Mouse (Mus musculus) limb, embryonic 11.5 days (tissue): Measurements from ENCODE around the gene Mical3. TPM values are rescaled to one million over a fixed set of nuclear protein-coding genes. Genes with fewer than 3 reads are reported as not detected.

ENCODE experiments used
- ATAC-seq: fragments of 200-750 bp; cut with Nextera tagmentation; 2 replicates; pipeline ENCODE4 v1.8.0; 2017; ENCODE audit warnings: low read depth; ENCODE audit not compliant: insufficient number of reproducible peaks, low FRiP score, low TSS enrichment
- DNase-seq: peaks from one replicate; pipeline ENCODE4 v3.0.0-alpha.2; 2015; ENCODE audit warnings: low spot score
- H3K27ac ChIP-seq: fragments of 300-500 bp; sonication (generic); replicated peaks from 2 replicates; pipeline ENCODE4 v1.5.1; 2014; ENCODE audit warnings: low read depth, mild to moderate bottlenecking, low read length
- H3K27me3 ChIP-seq: fragments of 300-500 bp; sonication (generic); 2 replicates; pipeline ENCODE4 v1.6.1; 2014; ENCODE audit warnings: mild to moderate bottlenecking, low read length, mixed read lengths; ENCODE audit not compliant: control insufficient read depth, insufficient read depth
- H3K36me3 ChIP-seq: fragments of 300-500 bp; sonication (generic); 2 replicates; pipeline ENCODE4 v1.6.1; 2014; ENCODE audit warnings: mild to moderate bottlenecking, low read length, moderate library complexity, mixed read lengths; ENCODE audit not compliant: control insufficient read depth, insufficient read depth
- H3K4me1 ChIP-seq: fragments of 300-500 bp; sonication (generic); 2 replicates; pipeline ENCODE4 v1.6.1; 2014; ENCODE audit warnings: low read length, mixed read lengths; ENCODE audit not compliant: control insufficient read depth, insufficient read depth
- H3K4me2 ChIP-seq: fragments of 300-500 bp; sonication (generic); 2 replicates; pipeline ENCODE4 v1.6.1; 2014; ENCODE audit warnings: low read depth, mild to moderate bottlenecking, moderate library complexity; ENCODE audit not compliant: severe bottlenecking
- H3K4me3 ChIP-seq: fragments of 300-500 bp; sonication (generic); 2 replicates; pipeline ENCODE4 v1.5.1; 2014; ENCODE audit warnings: low read depth, low read length
- H3K9ac ChIP-seq: fragments of 300-500 bp; sonication (generic); 2 replicates; pipeline ENCODE4 v1.6.1; 2014; ENCODE audit warnings: mild to moderate bottlenecking, low read length
- H3K9me3 ChIP-seq: fragments of 300-500 bp; sonication (generic); 2 replicates; pipeline ENCODE4 v1.6.1; 2016; ENCODE audit warnings: low read length; ENCODE audit not compliant: control insufficient read depth
- WGBS: fragments of 180-500 bp; shearing (Covaris S2); extraction: QIAGEN DNeasy Blood & Tissue Kit; methylation state at CpG from one replicate; pipeline ENCODE4 v1.1.7; 2014; 5-methylcytosine and 5-hydroxymethylcytosine counted together
- polyA plus RNA-seq: library from polyadenylated mRNA; unstranded; fragments of >200 nt; fragmentation: Nextera tagmentation; extraction: Ambion mirVana; gene quantifications from 2 replicates; pipeline ENCODE4 v1.2.1, GENCODE M21; 2014

Gene Mical3
- 12.2 and 13.7 TPM in 2 replicates for polyA plus RNA-seq

- WGBS: under 1% methylated on average over 17 of the region's 17 CpGs
- no peak within 1 kb of the TSS for H3K27ac ChIP-seq
- H3K9ac ChIP-seq: peak within 1 kb of the TSS; percentile 47
- no peaks in the 10 kb centered on the region for H3K9me3 ChIP-seq
- H3K4me2 ChIP-seq: peak within 1 kb of the TSS; percentile 64
- H3K4me3 ChIP-seq: peak within 1 kb of the TSS; percentile 28
- DNase-seq (peak; percentile 73), ATAC-seq (peak; percentile 68; the same call in 1 of the 2 replicates)
- H3K27me3 ChIP-seq: peaks cover 11% of the 10 kb centered on the region; the same call in 1 of the 2 replicates
- no peaks in the 10 kb centered on the region for H3K36me3 ChIP-seq
- no peaks in the 10 kb centered on the region; the same call in 1 of the 2 replicates for H3K4me1 ChIP-seq
Observed at GRCm38 (mm10) chr6:121130773-121131172, at the start of gene Mical3. Mical3 (minus strand) TSS chr6:121130999.

- no peak overlapping the region for H3K4me2 ChIP-seq
- no peaks in the 10 kb centered on the region for H3K9me3 ChIP-seq
- 67% methylated on average over 7 of the region's 7 CpGs for WGBS
- no peaks in the 10 kb centered on the region for H3K27me3 ChIP-seq
- no peak for ATAC-seq
- DNase-seq: no peak
- H3K27ac ChIP-seq: no peak overlapping the region
- no peaks in the 10 kb centered on the region for H3K36me3 ChIP-seq
- no peak overlapping the region for H3K9ac ChIP-seq
- H3K4me3 ChIP-seq: no peak overlapping the region
- H3K4me1 ChIP-seq: peaks cover 6% of the 10 kb centered on the region; the same call in 1 of the 2 replicates
Observed at GRCm38 (mm10) chr6:121179846-121180245, 49.0 kb upstream of the Mical3 start.

- Histone ChIP-seq H3K4me2 (no peak overlapping the region), H3K4me1 (peaks cover 6% of the 10 kb centered on the region; the same call in 1 of the 2 replicates), H3K27me3 (no peaks in the 10 kb centered on the region), H3K9ac (no peak overlapping the region), H3K36me3 (no peaks in the 10 kb centered on the region), H3K4me3 (no peak overlapping the region), H3K9me3 (no peaks in the 10 kb centered on the region), H3K27ac (no peak overlapping the region)
- DNase-seq: peak; percentile 81
- WGBS: 61% methylated on average over 7 of the region's 7 CpGs
- ATAC-seq: no peak
Observed at GRCm38 (mm10) chr6:121178700-121179358, 48.0 kb upstream of the Mical3 start.

- Histone ChIP-seq H3K4me3 (no peak overlapping the region), H3K27me3 (no peaks in the 10 kb centered on the region), H3K36me3 (no peaks in the 10 kb centered on the region), H3K4me2 (no peak overlapping the region), H3K9me3 (no peaks in the 10 kb centered on the region), H3K27ac (no peak overlapping the region), H3K9ac (no peak overlapping the region), H3K4me1 (peaks cover 6% of the 10 kb centered on the region; the same call in 1 of the 2 replicates)
- ATAC-seq (0 out of 2 replicates have a peak, but pooled peaks have one; percentile 13), DNase-seq (no peak)
- 80% methylated on average over 7 of the region's 7 CpGs for WGBS
Observed at GRCm38 (mm10) chr6:121177118-121177708, 46.4 kb upstream of the Mical3 start.

- no peak overlapping the region for H3K9ac ChIP-seq
- 82% methylated on average over 4 of the region's 4 CpGs for WGBS
- ATAC-seq (no peak), DNase-seq (no peak)
- H3K9me3 ChIP-seq: no peaks in the 10 kb centered on the region
- peaks cover 6% of the 10 kb centered on the region; the same call in 1 of the 2 replicates for H3K4me1 ChIP-seq
- no peaks in the 10 kb centered on the region for H3K36me3 ChIP-seq
- H3K4me3 ChIP-seq: no peak overlapping the region
- no peak overlapping the region for H3K27ac ChIP-seq
- no peak overlapping the region for H3K4me2 ChIP-seq
- H3K27me3 ChIP-seq: no peaks in the 10 kb centered on the region
Observed at GRCm38 (mm10) chr6:121176731-121177098, 45.9 kb upstream of the Mical3 start.

GRCm38 (mm10) chr6:121176011-121176730 lies 45.4 kb upstream of the Mical3 start:
- ATAC-seq: peak; percentile 28; the same call in 1 of the 2 replicates
- H3K9me3 ChIP-seq: no peaks in the 10 kb centered on the region
- peaks cover 6% of the 10 kb centered on the region; the same call in 1 of the 2 replicates for H3K4me1 ChIP-seq
- no peak overlapping the region for H3K4me3 ChIP-seq
- H3K36me3 ChIP-seq: no peaks in the 10 kb centered on the region
- no peak overlapping the region for H3K27ac ChIP-seq
- 51% methylated on average over 14 of the region's 14 CpGs for WGBS
- H3K9ac ChIP-seq: no peak overlapping the region
- H3K4me2 ChIP-seq: no peak overlapping the region
- no peak for DNase-seq
- H3K27me3 ChIP-seq: no peaks in the 10 kb centered on the region

- no peak overlapping the region for H3K4me2 ChIP-seq
- DNase-seq (no peak), ATAC-seq (no peak)
- H3K36me3 ChIP-seq: no peaks in the 10 kb centered on the region
- peaks cover 6% of the 10 kb centered on the region; the same call in 1 of the 2 replicates for H3K4me1 ChIP-seq
- no peaks in the 10 kb centered on the region for H3K9me3 ChIP-seq
- H3K27me3 ChIP-seq: no peaks in the 10 kb centered on the region
- H3K9ac ChIP-seq: no peak overlapping the region
- no peak overlapping the region for H3K27ac ChIP-seq
- WGBS: 94% methylated on average over 6 of the region's 6 CpGs
- no peak overlapping the region for H3K4me3 ChIP-seq
Observed at GRCm38 (mm10) chr6:121174761-121175160, 44.0 kb upstream of the Mical3 start.

- H3K27me3 ChIP-seq: no peaks in the 10 kb centered on the region
- WGBS: 63% methylated on average over 5 of the region's 5 CpGs
- DNase-seq: no peak
- ATAC-seq: no peak
- H3K4me3 ChIP-seq: no peak overlapping the region
- no peak overlapping the region for H3K27ac ChIP-seq
- no peaks in the 10 kb centered on the region for H3K36me3 ChIP-seq
- no peaks in the 10 kb centered on the region for H3K9me3 ChIP-seq
- H3K4me1 ChIP-seq: peaks cover 6% of the 10 kb centered on the region; the same call in 1 of the 2 replicates
- no peak overlapping the region for H3K4me2 ChIP-seq
- no peak overlapping the region for H3K9ac ChIP-seq
Observed at GRCm38 (mm10) chr6:121173471-121173870, 42.7 kb upstream of the Mical3 start.
